Mouse (Mus musculus) brown adipose tissue, adult 24 weeks (tissue): ENCODE measurements around the gene Snhg11. TPM values are rescaled to one million over a fixed set of nuclear protein-coding genes. Genes with fewer than 3 reads are reported as not detected.

Experiments
- H3K27ac ChIP-seq: fragments of 200-500 bp; replicated peaks from 2 replicates; pipeline ENCODE4 v1.5.1; 2012; ENCODE audit warnings: low read depth, mild to moderate bottlenecking, low read length
- H3K4me1 ChIP-seq: fragments of 200-500 bp; 2 replicates; pipeline ENCODE4 v1.6.1; 2012; ENCODE audit warnings: low read length, mixed read lengths; ENCODE audit not compliant: control insufficient read depth, insufficient read depth, insufficient read length
- H3K4me3 ChIP-seq: fragments of 200-500 bp; 2 replicates; pipeline ENCODE4 v1.5.1; 2012; ENCODE audit warnings: low read depth, mild to moderate bottlenecking, low read length, moderate library complexity; ENCODE audit not compliant: insufficient read depth
- polyA plus RNA-seq: library from polyadenylated mRNA; stranded (reverse); fragments of >200 nt; gene quantifications from 2 replicates; pipeline ENCODE4 v1.2.4, GENCODE M21; 2012; ENCODE audit not compliant: missing spikeins, insufficient read depth, insufficient read length

Snhg11 gene
- polyA plus RNA-seq, 1 experiment, result 0.91 TPM

GRCm38 (mm10) chr2:158360873-158361677, 14.4 kb upstream of the Snhg11 start:
- Histone ChIP-seq H3K4me3 (peak overlapping the region; percentile 62), H3K4me1 (no peaks in the 10 kb centered on the region), H3K27ac (no peak overlapping the region)

DNA sequence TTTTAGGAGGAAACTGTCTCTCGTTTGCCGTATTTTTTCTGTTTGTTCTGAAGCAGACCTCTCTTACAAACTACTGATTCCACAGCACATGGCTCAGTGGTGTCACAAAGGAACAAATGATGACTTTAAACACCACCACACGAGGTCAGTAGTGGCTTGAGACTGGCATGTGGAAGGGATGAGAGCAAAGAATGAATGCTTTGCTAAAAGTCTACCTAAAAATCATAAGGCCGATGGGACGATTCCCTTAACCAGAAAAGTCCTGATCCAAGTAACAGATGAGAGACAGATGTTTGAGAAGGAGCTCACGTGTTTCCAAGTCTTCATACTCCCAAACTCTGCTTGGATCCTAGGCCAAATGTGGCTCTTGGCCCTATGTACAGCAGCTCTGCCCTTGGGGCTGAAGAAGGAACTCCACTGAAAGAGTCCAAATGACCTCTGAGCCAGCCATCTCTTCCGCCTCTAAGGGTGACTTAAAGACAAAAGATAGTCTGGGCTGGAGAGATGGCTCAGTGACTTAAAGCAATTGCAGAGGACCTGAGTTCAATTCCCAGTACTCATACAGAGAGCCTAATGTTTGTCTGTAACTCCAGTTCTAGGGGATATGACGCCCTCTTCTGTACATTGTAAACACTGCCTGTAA, 13.6 kb upstream of the Snhg11 start:
- peak overlapping the region; percentile 62 for H3K4me3 ChIP-seq
- peak overlapping the region; percentile 46; the same call in 1 of the 2 replicates for H3K27ac ChIP-seq
- H3K4me1 ChIP-seq, result no peaks in the 10 kb centered on the region

DNA sequence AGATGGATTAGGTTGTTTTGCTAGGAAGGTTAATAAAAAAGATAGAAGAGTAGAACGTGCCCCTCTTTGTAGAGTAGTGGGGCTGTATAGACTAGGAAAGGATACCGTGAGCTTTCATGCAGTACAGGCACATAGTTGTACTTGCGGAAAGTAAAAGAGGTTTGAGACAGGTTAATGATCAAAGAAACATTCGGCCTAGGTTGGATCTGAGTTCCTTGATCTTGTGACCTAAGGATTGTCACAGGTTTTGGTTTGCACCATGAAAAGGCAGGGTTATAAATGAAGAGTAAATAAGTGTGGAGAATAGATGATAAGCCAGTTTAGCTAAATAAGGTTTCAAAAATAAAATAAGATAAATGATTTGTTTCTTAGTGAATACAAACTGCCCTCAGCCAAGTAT, 11.3 kb upstream of the Snhg11 start:
- no peak overlapping the region for H3K4me3 ChIP-seq
- H3K27ac ChIP-seq, result no peak overlapping the region
- H3K4me1 ChIP-seq, result no peaks in the 10 kb centered on the region

DNA sequence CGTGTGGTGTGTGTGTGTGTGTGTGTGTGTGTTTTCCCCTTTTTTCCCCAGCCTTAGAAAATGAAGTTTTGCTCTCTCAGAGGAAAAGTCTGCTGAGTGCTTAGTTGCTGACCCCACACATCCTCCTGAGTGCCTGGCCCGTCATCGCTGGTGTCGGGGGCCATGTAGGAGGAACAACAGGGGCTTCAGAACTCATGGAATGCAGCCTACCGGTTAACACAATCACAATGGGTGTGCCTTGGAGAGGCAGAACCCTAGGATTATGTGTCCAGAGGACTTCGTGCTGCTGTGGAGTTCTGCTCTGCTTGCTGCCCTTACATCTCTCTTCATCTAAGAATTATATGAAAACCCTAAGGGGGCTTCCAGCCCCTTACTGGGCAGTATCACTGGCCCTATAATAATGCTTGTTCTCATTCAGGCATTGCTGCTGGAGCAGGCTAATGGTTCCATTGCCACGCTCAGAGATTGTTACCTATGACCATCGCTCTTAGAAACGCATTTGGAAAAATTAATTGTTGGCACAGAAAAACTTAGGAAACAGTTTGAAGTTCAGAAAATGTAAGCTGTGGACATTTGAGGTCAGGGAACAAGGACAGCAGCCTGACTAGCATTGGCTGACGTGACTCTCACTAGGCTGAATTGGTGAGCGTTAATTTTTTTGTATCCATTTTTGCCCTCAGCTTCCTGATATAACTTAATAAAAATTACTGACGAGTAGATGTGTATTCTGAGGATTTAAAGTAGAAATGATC, 10.2 kb upstream of the Snhg11 start:
- no peak overlapping the region for H3K4me3 ChIP-seq
- H3K4me1 ChIP-seq, result no peaks in the 10 kb centered on the region
- H3K27ac ChIP-seq, result no peak overlapping the region

DNA sequence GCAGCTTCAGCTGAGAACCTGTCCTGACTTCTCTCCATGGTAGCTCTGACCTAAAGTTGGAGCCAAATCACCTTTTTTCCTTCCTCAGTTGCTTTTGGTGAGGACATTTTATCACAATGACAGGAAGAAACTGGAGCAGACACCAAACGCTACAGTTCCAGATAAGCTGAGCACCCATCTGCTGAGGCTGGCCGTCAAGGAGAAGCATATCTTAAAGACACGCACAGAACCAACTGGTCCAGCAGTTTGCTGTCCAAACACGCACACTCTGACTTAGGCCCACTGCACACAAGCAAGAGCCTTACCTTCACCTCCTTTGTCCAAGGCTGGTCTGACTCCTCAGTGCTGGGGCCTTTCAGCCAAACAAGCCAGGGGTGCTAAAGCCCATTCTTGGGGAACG, 7.8 kb upstream of the Snhg11 start:
- H3K27ac ChIP-seq, result no peak overlapping the region
- H3K4me1 ChIP-seq, result no peaks in the 10 kb centered on the region
- H3K4me3 ChIP-seq, result no peak overlapping the region

DNA sequence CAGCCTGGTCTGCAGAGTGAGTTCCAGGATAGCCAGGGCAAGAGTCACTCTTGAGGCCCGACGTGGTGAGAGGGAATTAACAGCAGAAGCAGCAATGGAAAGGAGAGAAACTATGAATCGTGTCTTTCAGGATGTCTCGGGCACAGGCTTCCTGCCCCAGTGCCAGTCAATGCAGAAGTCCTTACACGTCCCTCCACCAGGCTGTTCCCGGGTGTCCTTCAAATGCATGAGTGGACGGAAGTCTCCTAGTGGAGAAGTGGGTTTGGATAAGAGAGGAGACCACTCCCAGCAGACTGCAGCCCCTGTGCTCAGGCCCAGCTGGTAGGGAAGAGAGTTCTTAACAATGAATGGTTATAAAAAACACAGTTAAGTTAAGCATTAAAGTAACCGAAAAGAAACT, 7.1 kb upstream of the Snhg11 start:
- Histone ChIP-seq H3K4me1 (no peaks in the 10 kb centered on the region), H3K4me3 (no peak overlapping the region), H3K27ac (no peak overlapping the region)

DNA sequence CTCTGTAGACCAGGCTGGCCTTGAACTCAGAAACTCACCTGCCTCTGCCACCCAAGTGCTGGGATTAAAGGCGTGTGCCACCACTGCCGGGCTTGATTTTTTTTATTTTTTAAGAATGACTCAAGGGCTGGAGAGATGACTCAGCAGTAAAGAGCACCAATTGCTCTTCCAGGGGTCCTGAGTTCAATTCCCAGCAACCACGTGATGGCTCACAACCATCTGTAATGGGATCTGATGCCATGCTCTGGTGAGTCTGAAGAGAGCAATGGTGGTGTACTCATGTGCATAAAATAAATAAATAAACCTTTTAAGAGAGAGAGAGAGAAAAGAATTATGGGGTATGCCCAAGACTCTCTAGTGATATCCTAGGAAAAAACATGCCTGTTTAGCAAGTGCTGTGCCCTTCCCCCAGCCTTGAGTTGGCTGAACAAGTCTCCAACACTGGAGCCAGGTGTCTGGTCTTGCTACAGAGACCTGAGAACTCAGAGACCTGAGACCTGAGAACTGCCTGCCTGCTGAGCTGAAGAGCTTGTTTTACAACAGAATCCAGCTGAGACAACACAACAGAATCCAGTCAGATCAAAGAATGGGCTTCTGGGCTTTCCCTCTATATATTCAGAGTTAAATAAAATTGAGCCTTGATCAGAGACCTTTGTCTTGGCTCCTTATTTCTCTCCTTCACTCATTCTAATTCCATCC, 5.8 kb upstream of the Snhg11 start:
- Histone ChIP-seq H3K27ac (no peak overlapping the region), H3K4me1 (no peaks in the 10 kb centered on the region), H3K4me3 (no peak overlapping the region)

DNA sequence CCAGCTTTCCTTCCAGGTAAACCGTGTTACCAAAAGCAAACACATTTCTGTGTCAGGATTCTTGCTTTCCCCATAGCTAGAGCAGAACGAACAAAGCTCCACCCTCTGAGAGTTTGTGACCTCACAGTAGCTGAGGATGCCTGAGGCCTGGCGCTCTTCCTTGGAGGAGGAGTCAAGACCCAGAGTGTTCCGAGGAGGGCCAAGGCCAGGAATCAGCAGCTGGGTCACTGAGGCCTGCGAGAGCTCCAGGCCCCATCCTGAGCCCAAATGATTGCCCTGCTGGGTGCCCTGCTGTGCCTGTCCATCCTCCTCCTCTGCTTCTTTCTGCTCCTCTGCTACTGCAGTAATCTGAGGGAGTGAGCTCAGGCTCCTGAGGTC, 5.3 kb upstream of the Snhg11 start:
- no peak overlapping the region for H3K27ac ChIP-seq
- no peak overlapping the region for H3K4me3 ChIP-seq
- no peaks in the 10 kb centered on the region for H3K4me1 ChIP-seq

DNA sequence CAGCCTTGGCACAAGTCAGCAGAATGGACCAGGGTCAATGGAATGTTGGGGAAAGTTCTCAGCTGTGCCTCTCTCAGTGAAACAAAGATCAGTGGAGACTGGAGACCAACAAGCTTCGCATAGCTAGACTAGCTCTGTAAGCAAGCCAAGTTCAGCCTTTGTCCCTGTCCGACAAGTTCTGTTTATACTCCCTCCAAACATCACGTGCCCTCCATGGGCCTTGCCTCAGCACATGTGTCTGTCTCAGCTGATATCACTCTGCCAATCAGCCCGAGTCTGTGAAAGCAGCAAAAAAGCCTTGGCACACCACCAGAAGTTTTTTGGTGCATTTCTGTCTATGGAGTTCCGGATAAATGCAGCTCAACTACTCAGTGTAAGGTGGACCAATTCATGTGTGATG, 2.4 kb upstream of the Snhg11 start:
- no peak overlapping the region for H3K27ac ChIP-seq
- H3K4me3 ChIP-seq, result no peak overlapping the region
- no peaks in the 10 kb centered on the region for H3K4me1 ChIP-seq

- no peak overlapping the region for H3K4me3 ChIP-seq
- H3K27ac ChIP-seq, result no peak overlapping the region
- no peaks in the 10 kb centered on the region for H3K4me1 ChIP-seq
Measured at GRCm38 (mm10) chr2:158373516-158373915, 1.9 kb upstream of the Snhg11 start.

GRCm38 (mm10) chr2:158376123-158376687, 767 bp downstream of the Snhg11 start:
- no peaks in the 10 kb centered on the region for H3K4me1 ChIP-seq
- no peak overlapping the region for H3K27ac ChIP-seq
- H3K4me3 ChIP-seq, result no peak overlapping the region

DNA sequence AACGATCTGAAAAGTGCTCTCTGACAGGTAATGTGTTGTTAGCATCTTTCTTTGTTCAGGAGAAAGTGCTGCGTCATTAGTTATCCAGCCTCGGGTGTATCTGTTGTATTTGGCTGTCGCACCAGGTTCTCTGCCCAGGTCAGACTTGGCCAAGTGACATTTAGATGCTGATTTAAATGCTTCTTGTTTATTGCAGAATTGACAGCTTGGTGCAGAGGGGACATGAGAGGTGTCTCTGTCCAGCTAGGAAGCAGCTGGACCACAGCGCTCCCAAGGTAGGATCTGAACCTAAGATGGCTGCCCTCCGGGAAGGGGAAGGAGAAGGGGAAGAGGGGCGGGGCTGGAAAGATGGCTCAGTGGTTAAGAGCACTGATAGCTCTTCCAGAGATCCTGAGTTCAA, 1.4 kb downstream of the Snhg11 start:
- Histone ChIP-seq H3K4me1 (no peaks in the 10 kb centered on the region), H3K27ac (no peak overlapping the region), H3K4me3 (no peak overlapping the region)

DNA sequence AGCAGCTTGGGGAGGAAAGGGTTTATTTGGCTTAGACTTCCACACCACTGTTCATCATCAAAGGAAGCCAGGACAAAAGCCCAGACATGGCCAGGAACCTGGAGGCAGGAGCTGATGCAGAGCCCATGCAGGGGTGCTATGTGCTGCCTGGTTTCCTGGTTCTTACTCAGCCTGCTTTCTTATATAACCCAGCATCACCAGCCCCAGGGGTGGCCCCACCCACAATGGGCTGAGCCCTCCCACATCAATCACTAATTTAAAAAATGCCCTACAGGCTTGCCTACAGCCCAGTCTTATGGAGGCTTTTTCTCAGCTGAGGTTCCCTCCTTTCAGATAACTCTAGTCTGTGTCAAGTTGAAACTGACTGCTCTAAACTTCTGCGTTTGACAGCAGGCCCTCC, 2.4 kb downstream of the Snhg11 start:
- no peaks in the 10 kb centered on the region for H3K4me1 ChIP-seq
- H3K27ac ChIP-seq, result no peak overlapping the region
- no peak overlapping the region for H3K4me3 ChIP-seq

- Histone ChIP-seq H3K27ac (no peak overlapping the region), H3K4me3 (no peak overlapping the region), H3K4me1 (no peaks in the 10 kb centered on the region)
Measured at GRCm38 (mm10) chr2:158379354-158380078, 4.1 kb downstream of the Snhg11 start.
